Comparison of ENCODE assay signal across 9 mouse cellular contexts in the genomic region with DNA sequence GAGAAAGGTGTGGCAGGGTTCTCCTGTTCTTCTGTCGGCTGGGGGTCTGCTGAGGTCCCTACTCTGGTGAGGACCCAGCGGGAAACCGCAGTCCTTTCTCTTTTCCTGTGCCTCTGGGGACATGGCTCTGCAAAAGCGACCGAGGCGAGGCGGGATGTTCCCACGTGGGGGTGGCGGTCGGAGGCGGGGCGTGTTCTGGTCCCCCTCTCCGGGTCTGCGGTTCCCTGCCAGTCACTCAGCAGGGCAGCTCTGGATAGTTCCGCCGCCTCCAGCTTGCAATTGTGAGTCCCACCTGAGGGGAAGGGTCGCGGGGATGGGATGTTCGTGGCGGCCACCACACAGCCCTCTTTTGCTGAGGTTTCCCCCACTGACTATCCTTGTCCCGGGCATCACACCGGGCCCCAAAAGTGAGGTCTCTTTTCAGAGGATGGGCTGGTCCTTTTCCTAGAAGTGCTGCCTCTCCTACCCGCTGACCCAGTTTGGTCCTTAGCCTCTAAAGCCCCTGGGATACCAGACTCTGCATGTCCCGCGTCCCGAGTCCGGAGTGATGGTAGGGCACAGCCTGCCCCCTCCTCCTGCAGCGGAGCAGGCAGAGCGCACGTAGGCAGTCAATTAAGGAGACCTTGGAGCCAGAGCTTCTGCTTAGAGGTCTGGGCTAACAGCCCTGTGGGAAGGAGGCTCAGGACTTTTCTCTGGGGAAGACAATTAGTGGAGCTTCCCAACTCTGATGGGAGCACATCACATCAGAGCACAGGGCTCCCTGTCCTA. TPM values are rescaled to one million over a fixed set of nuclear protein-coding genes. Genes with fewer than 3 reads are reported as not detected.
DNase-seq lines count a peak whose midpoint lies in the region; ATAC-seq and TF ChIP-seq lines count a peak whose summit lies in the region.
"Had no signal": no experiment of that assay in that cellular context is flagged by ENCODE, and none has a peak within 500 bp of the region (broad histone marks: within the 10 kb centered on the region; RNA-seq: fewer than 3 reads in every experiment).

A gene (plus strand): TSS at position 230 of the 768 bp plus-strand sequence.

- peaks cover 46% of the 10 kb centered on the region for H3K27me3 ChIP-seq in forebrain, embryonic 10.5 days (ENCODE audit: poor library complexity, severe bottlenecking)
- H3K27me3 ChIP-seq in hindbrain, embryonic 11.5 days (ENCODE audit: control insufficient read depth, insufficient read depth, low read length) = no peaks in the 10 kb centered on the region

- in situ Hi-C loops in ES-E14 (cut with MboI; ENCODE audit: low sequenced_read_pairs in 2 of 2, unreplicated experiment in 2 of 2) = no loop called here

- peak within 1 kb of the TSS; percentile 36 for H3K4me2 ChIP-seq in hindbrain, embryonic 11.5 days (replicated peaks; ENCODE audit: low read depth, low read length)

- 3% methylated on average over 30 of the region's 30 CpGs for WGBS in forebrain, embryonic 10.5 days
- WGBS in hindbrain, embryonic 11.5 days = 2% methylated on average over 29 of the region's 30 CpGs
- 16% methylated on average over 30 of the region's 30 CpGs for WGBS in lung, adult 2 months

- TF ChIP-seq POLR2A in lung, adult 2 months (IDR thresholded peaks at IDR 0.05; ENCODE audit: borderline replicate concordance, extremely low read depth, low read depth, low read length) = peak; percentile 11; the same call in 1 of the 2 replicates

- no peak within 1 kb of the TSS for H3K27ac ChIP-seq in ES-E14 (ENCODE audit: insufficient read depth, low read depth, low read length, poor library complexity, severe bottlenecking)
- peak within 1 kb of the TSS; percentile 76 for H3K27ac ChIP-seq in forebrain, embryonic 10.5 days
- no peak within 1 kb of the TSS for H3K27ac ChIP-seq in hindbrain, embryonic 11.5 days (ENCODE audit: low read depth, low read length)
- H3K27ac ChIP-seq: macrophage had no signal

- DNase-seq in ES-E14 (ENCODE audit: low read depth, low spot score) = no peak
- peak; percentile 42 for DNase-seq in forebrain, embryonic 10.5 days (ENCODE audit: extremely low spot score, low spot score)
- DNase-seq in hindbrain, embryonic 11.5 days (ENCODE audit: low spot score) = peak; percentile 37
- no peak for DNase-seq in lung, adult 2 months
- peak; percentile 74 for DNase-seq in retina, postnatal 1 day
- DNase-seq in B cell, adult 2 months = no peak
- no peak for DNase-seq in cerebellum, postnatal 36 days

- H3K4me1 ChIP-seq in ES-E14 (ENCODE audit: control insufficient read depth in 2 of 2, insufficient read depth in 2 of 2, low read length in 2 of 2, poor library complexity in 1 of 2) = no peaks in the 10 kb centered on the region; a peak in 1 of 4 replicates
- H3K4me1 ChIP-seq in forebrain, embryonic 10.5 days = peaks cover 25% of the 10 kb centered on the region
- peaks cover 11% of the 10 kb centered on the region for H3K4me1 ChIP-seq in hindbrain, embryonic 11.5 days (replicated peaks; ENCODE audit: control insufficient read depth, insufficient read depth, low read length)
- H3K4me1 ChIP-seq in lung, adult 2 months (ENCODE audit: control insufficient read depth, insufficient read depth, low read length) = no peaks in the 10 kb centered on the region

- ATAC-seq in hindbrain, embryonic 11.5 days (ENCODE audit: low FRiP score) = peak; percentile 27; the same call in 1 of the 2 replicates
- ATAC-seq in erythroblast, adult 5-6 weeks (replicated peaks; ENCODE audit: low FRiP score, poor library complexity, severe bottlenecking) = no peak

- TF ChIP-seq CTCF in lung, adult 2 months (IDR thresholded peaks at IDR 0.05; ENCODE audit: insufficient read depth, low read length) = no peak

- H3K36me3 ChIP-seq in ES-E14 (ENCODE audit: control insufficient read depth, insufficient read depth, low read length, poor library complexity, severe bottlenecking) = no peaks in the 10 kb centered on the region
- H3K36me3 ChIP-seq in forebrain, embryonic 10.5 days (replicated peaks) = no peaks in the 10 kb centered on the region
- H3K36me3 ChIP-seq in hindbrain, embryonic 11.5 days (ENCODE audit: control insufficient read depth, insufficient read depth, low read length) = no peaks in the 10 kb centered on the region

- no peaks in the 10 kb centered on the region for H3K9me3 ChIP-seq in ES-E14 (ENCODE audit: control insufficient read depth, insufficient read depth, low read depth, low read length)
- H3K9me3 ChIP-seq in forebrain, embryonic 10.5 days = no peaks in the 10 kb centered on the region
- H3K9me3 ChIP-seq in hindbrain, embryonic 11.5 days (ENCODE audit: control insufficient read depth, low read length) = no peaks in the 10 kb centered on the region

- 0 out of 2 replicates have a peak within 1 kb of the TSS, but pooled peaks have one; percentile 7 for H3K9ac ChIP-seq in ES-E14 (ENCODE audit: insufficient read depth, low read depth, low read length, poor library complexity, severe bottlenecking)
- peak within 1 kb of the TSS; percentile 44 for H3K9ac ChIP-seq in hindbrain, embryonic 11.5 days (ENCODE audit: low read depth, low read length)

- H3K4me3 ChIP-seq in ES-E14 (ENCODE audit: insufficient read depth in 1 of 2, low read depth in 1 of 2, low read length in 2 of 2, poor library complexity in 1 of 2, severe bottlenecking in 1 of 2) = peak within 1 kb of the TSS; percentile 44 to 49; a peak in 3 of 4 replicates
- peak within 1 kb of the TSS; percentile 49 for H3K4me3 ChIP-seq in forebrain, embryonic 10.5 days
- peak within 1 kb of the TSS; percentile 13 for H3K4me3 ChIP-seq in hindbrain, embryonic 11.5 days (ENCODE audit: low read depth, low read length)
- peak within 1 kb of the TSS; percentile 55 for H3K4me3 ChIP-seq in lung, adult 2 months (replicated peaks; ENCODE audit: extremely low read depth, low read depth, low read length)

TF ChIP-seq in ES-E14, 5 proteins besides CTCF, POLR2A, EP300 and RAD21:
- TF ChIP-seq ZNF384 (IDR thresholded peaks at IDR 0.05; ENCODE audit: low read depth, low read length) (no peak), MAFK (IDR thresholded peaks at IDR 0.05; ENCODE audit: insufficient read depth, low read depth, low read length) (no peak), ZC3H11A (IDR thresholded peaks at IDR 0.05; ENCODE audit: borderline replicate concordance, low read depth, low read length) (no peak), CHD2 (IDR thresholded peaks at IDR 0.05; ENCODE audit: low read depth, low read length) (no peak), HCFC1 (IDR thresholded peaks at IDR 0.05; ENCODE audit: borderline replicate concordance, insufficient read depth, low read length) (no peak)

RNA-seq across cellular contexts. Expression of the gene that starts here (rescaled TPM):
- total RNA-seq in ES-E14 (2012; rRNA removed) = 1.7 and 2.3 TPM in 2 replicates
- 3.0 and 4.2 TPM in 2 replicates for polyA plus RNA-seq in forebrain, embryonic 10.5 days (2016; fragmentation: Nextera tagmentation; extraction: Ambion mirVana)
- polyA plus RNA-seq in hindbrain, embryonic 11.5 days (2014; fragmentation: Nextera tagmentation; extraction: Ambion mirVana) = 4.1 and 4.4 TPM in 2 replicates
- polyA plus RNA-seq in lung, adult 2 months (2012; rRNA removed) = 84.7 and 90.1 TPM in 2 replicates
- not detected in 2 replicates for total RNA-seq in erythroblast, adult 5-6 weeks (2015; ENCODE audit: low replicate concordance)
- not detected in 2 replicates for total RNA-seq in erythroblast, adult 5-6 weeks (2017; ENCODE audit: low replicate concordance)
- polyA plus RNA-seq: macrophage had no signal

Comparison
In these comparisons a context has a peak if more than half of its experiments do, and no peak if none do; other contexts are left out.
1. RNA of the gene that starts here (polyA plus RNA-seq): 84.7 to 90.1 TPM in lung, adult 2 months; 4.1 to 4.4 TPM in hindbrain, embryonic 11.5 days and 3.0 to 4.2 TPM in forebrain, embryonic 10.5 days; every median in the first group is over 10 times any median in the second.
2. DNase-seq: peak in forebrain, embryonic 10.5 days (single experiment), hindbrain, embryonic 11.5 days (single experiment) and retina, postnatal 1 day (single experiment); none in ES-E14 (single experiment), lung, adult 2 months (single experiment), B cell, adult 2 months (0 of 2) and cerebellum, postnatal 36 days (0 of 2).
3. Peak in every context shown above with its lines, with median percentiles within 50 percentile points of each other: H3K4me3 ChIP-seq.